In genomic region chr17:34079621-34080020, GRCm38 (mm10) we compare ENCODE assay signal across 9 mouse cellular contexts. TPM values are rescaled to one million over a fixed set of nuclear protein-coding genes. Genes with fewer than 3 reads are reported as not detected.
A peak's percentile ranks its signal among the peaks of the same experiment; 100 is the strongest.
DNase-seq lines count a peak whose midpoint lies in the region; ATAC-seq and TF ChIP-seq lines count a peak whose summit lies in the region.
"Had no signal": no experiment of that assay in that cellular context is flagged by ENCODE, and none has a peak within 500 bp of the region (broad histone marks: within the 10 kb centered on the region; RNA-seq: fewer than 3 reads in every experiment).

No protein-coding gene starts in this region.

- no peak overlapping the region for H3K27ac ChIP-seq in liver, adult 2 months (replicated peaks; ENCODE audit: insufficient read depth, low read depth, low read length)
- no peak overlapping the region for H3K27ac ChIP-seq in forebrain, postnatal 0 days (ENCODE audit: low read depth, low read length)
- H3K27ac ChIP-seq in kidney, embryonic 15.5 days: no peak overlapping the region
- H3K27ac ChIP-seq: liver, embryonic 13.5 days had no signal

- ATAC-seq in forebrain, postnatal 0 days: peak; percentile 94
- peak; percentile 71 for ATAC-seq in kidney, embryonic 15.5 days (replicated peaks; ENCODE audit: low FRiP score)

- no peaks in the 10 kb centered on the region for H3K36me3 ChIP-seq in liver, adult 2 months (ENCODE audit: control insufficient read depth, insufficient read depth, low read length)
- H3K36me3 ChIP-seq in forebrain, postnatal 0 days (ENCODE audit: insufficient read depth): no peaks in the 10 kb centered on the region
- no peaks in the 10 kb centered on the region for H3K36me3 ChIP-seq in kidney, embryonic 15.5 days
- H3K36me3 ChIP-seq: liver, embryonic 13.5 days had no signal

- no peaks in the 10 kb centered on the region; the same call in 1 of the 2 replicates for H3K27me3 ChIP-seq in liver, adult 2 months (ENCODE audit: control insufficient read depth, insufficient read depth, low read length)
- 0 out of 2 replicates have a peak, but pooled peaks cover 5% of the 10 kb centered on the region for H3K27me3 ChIP-seq in forebrain, postnatal 0 days (ENCODE audit: insufficient read depth, low read length)
- H3K27me3 ChIP-seq in kidney, embryonic 15.5 days: peaks cover 32% of the 10 kb centered on the region

- H3K4me1 ChIP-seq in liver, adult 2 months (ENCODE audit: control insufficient read depth, insufficient read depth, low read length): no peaks in the 10 kb centered on the region
- H3K4me1 ChIP-seq in forebrain, postnatal 0 days (ENCODE audit: insufficient read depth): no peaks in the 10 kb centered on the region
- H3K4me1 ChIP-seq in kidney, embryonic 15.5 days: 0 out of 2 replicates have a peak, but pooled peaks cover 4% of the 10 kb centered on the region
- H3K4me1 ChIP-seq: liver, embryonic 13.5 days had no signal

- no peak overlapping the region for H3K4me3 ChIP-seq in liver, adult 2 months (ENCODE audit: insufficient read depth, low read depth, low read length)
- no peak overlapping the region for H3K4me3 ChIP-seq in forebrain, postnatal 0 days (ENCODE audit: low read depth, low read length)
- H3K4me3 ChIP-seq in kidney, embryonic 15.5 days (replicated peaks): no peak overlapping the region
- H3K4me3 ChIP-seq: liver, embryonic 13.5 days had no signal

- no peaks in the 10 kb centered on the region for H3K9me3 ChIP-seq in forebrain, postnatal 0 days (ENCODE audit: low read length)
- H3K9me3 ChIP-seq in kidney, embryonic 15.5 days (replicated peaks): no peaks in the 10 kb centered on the region
- H3K9me3 ChIP-seq: liver, embryonic 13.5 days had no signal

- no peak overlapping the region for H3K9ac ChIP-seq in liver, adult 2 months (ENCODE audit: low read depth, low read length)
- no peak overlapping the region for H3K9ac ChIP-seq in forebrain, postnatal 0 days
- no peak overlapping the region for H3K9ac ChIP-seq in kidney, embryonic 15.5 days
- H3K9ac ChIP-seq: liver, embryonic 13.5 days had no signal

- DNase-seq in liver, adult 2 months (ENCODE audit: extremely low read depth, low read depth, low spot score): peak; percentile 67
- no peak for DNase-seq in liver
- DNase-seq in T-cell, adult 2 months (ENCODE audit: low spot score): peak; percentile 52
- DNase-seq in forebrain, postnatal 0 days: peak; percentile 66
- peak; percentile 72 for DNase-seq in lung, postnatal 10 days
- peak; percentile 7 for DNase-seq in right cerebral cortex, postnatal 25 days
- no peak for DNase-seq in urinary bladder, postnatal 10 days (ENCODE audit: low spot score)
- DNase-seq: liver, embryonic 13.5 days had no signal

- no peak for TF ChIP-seq CTCF in liver, adult 2 months (IDR thresholded peaks at IDR 0.05; ENCODE audit: low read depth, low read length)
- TF ChIP-seq CTCF in forebrain, postnatal 0 days (IDR thresholded peaks at IDR 0.05; ENCODE audit: low read depth): no peak

- TF ChIP-seq POLR2A in liver, adult 2 months (IDR thresholded peaks at IDR 0.05; ENCODE audit: extremely low read depth, insufficient read depth, low read length): no peak

- 22% methylated on average over 5 of the region's 5 CpGs for WGBS in liver, adult 2 months
- 12% methylated on average over 5 of the region's 5 CpGs for WGBS in forebrain, postnatal 0 days
- WGBS in kidney, embryonic 15.5 days: 19% methylated on average over 5 of the region's 5 CpGs

- H3K4me2 ChIP-seq in forebrain, postnatal 0 days (ENCODE audit: low read depth): peak overlapping the region; percentile 26; the same call in 1 of the 2 replicates
- H3K4me2 ChIP-seq in kidney, embryonic 15.5 days: no peak overlapping the region
- H3K4me2 ChIP-seq: liver, embryonic 13.5 days had no signal

- H3K79me2 ChIP-seq in liver, adult 2 months (ENCODE audit: control insufficient read depth, insufficient read depth, low read length): no peaks in the 10 kb centered on the region

RNA-seq across cellular contexts. Expression of gene H2-Oa, which starts 12.5 kb away (rescaled TPM):
- 0.28 and 0.47 TPM in 2 replicates for total RNA-seq in liver, adult 2 months (2014; rRNA removed)
- 0.76 and 1.4 TPM in 2 replicates for polyA plus RNA-seq in liver, adult 2 months (2012; rRNA removed)
- not detected in 2 replicates for total RNA-seq in forebrain, postnatal 0 days (2014; rRNA removed)
- polyA plus RNA-seq in forebrain, postnatal 0 days (2015; fragmentation: Nextera tagmentation; extraction: Ambion mirVana): 0.13 TPM in 1 of 2 replicates, not detected in the other
- 0.39 and 0.64 TPM in 2 replicates for polyA plus RNA-seq in kidney, embryonic 15.5 days (2015; fragmentation: Nextera tagmentation; extraction: Ambion mirVana)

RNA-seq across cellular contexts. Expression of gene H2-DMa, which starts 39.7 kb away (rescaled TPM):
- 7.1 and 8.5 TPM in 2 replicates for total RNA-seq in liver, adult 2 months (2014; rRNA removed)
- polyA plus RNA-seq in liver, adult 2 months (2012; rRNA removed): 8.3 and 13.1 TPM in 2 replicates
- total RNA-seq in forebrain, postnatal 0 days (2014; rRNA removed): 21.5 and 25.7 TPM in 2 replicates
- 19.2 and 23.5 TPM in 2 replicates for polyA plus RNA-seq in forebrain, postnatal 0 days (2015; fragmentation: Nextera tagmentation; extraction: Ambion mirVana)
- polyA plus RNA-seq in kidney, embryonic 15.5 days (2015; fragmentation: Nextera tagmentation; extraction: Ambion mirVana): 14.8 and 15.9 TPM in 2 replicates

RNA-seq across cellular contexts. Expression of gene Col11a2, which starts 40.4 kb away (rescaled TPM):
- 0.18 and 0.74 TPM in 2 replicates for total RNA-seq in liver, adult 2 months (2014; rRNA removed)
- polyA plus RNA-seq in liver, adult 2 months (2012; rRNA removed): 0.20 and 0.23 TPM in 2 replicates
- total RNA-seq in forebrain, postnatal 0 days (2014; rRNA removed): 10.2 and 28.0 TPM in 2 replicates
- polyA plus RNA-seq in forebrain, postnatal 0 days (2015; fragmentation: Nextera tagmentation; extraction: Ambion mirVana): 1.2 and 2.1 TPM in 2 replicates
- 2.2 and 6.6 TPM in 2 replicates for polyA plus RNA-seq in kidney, embryonic 15.5 days (2015; fragmentation: Nextera tagmentation; extraction: Ambion mirVana)

RNA-seq across cellular contexts. Expression of gene Brd2, which starts 42.8 kb away (rescaled TPM):
- 39.0 and 53.2 TPM in 2 replicates for total RNA-seq in liver, adult 2 months (2014; rRNA removed)
- polyA plus RNA-seq in liver, adult 2 months (2012; rRNA removed): 55.8 and 76.9 TPM in 2 replicates
- total RNA-seq in forebrain, postnatal 0 days (2014; rRNA removed): 191 and 219 TPM in 2 replicates
- 122 and 129 TPM in 2 replicates for polyA plus RNA-seq in forebrain, postnatal 0 days (2015; fragmentation: Nextera tagmentation; extraction: Ambion mirVana)
- polyA plus RNA-seq in kidney, embryonic 15.5 days (2015; fragmentation: Nextera tagmentation; extraction: Ambion mirVana): 135 and 140 TPM in 2 replicates

RNA-seq across cellular contexts. Expression of gene Rxrb, which starts 48.0 kb away (rescaled TPM):
- total RNA-seq in liver, adult 2 months (2014; rRNA removed): 13.0 and 17.0 TPM in 2 replicates
- polyA plus RNA-seq in liver, adult 2 months (2012; rRNA removed): 40.3 and 46.5 TPM in 2 replicates
- total RNA-seq in forebrain, postnatal 0 days (2014; rRNA removed): 56.2 and 60.8 TPM in 2 replicates
- polyA plus RNA-seq in forebrain, postnatal 0 days (2015; fragmentation: Nextera tagmentation; extraction: Ambion mirVana): 58.1 and 58.4 TPM in 2 replicates
- polyA plus RNA-seq in kidney, embryonic 15.5 days (2015; fragmentation: Nextera tagmentation; extraction: Ambion mirVana): 50.5 and 53.0 TPM in 2 replicates

Comparison
In these comparisons a context has a peak if more than half of its experiments do, and no peak if none do; other contexts are left out.
1. DNase-seq: peak in liver, adult 2 months (single experiment), T-cell, adult 2 months (single experiment), forebrain, postnatal 0 days (single experiment), lung, postnatal 10 days (single experiment) and right cerebral cortex, postnatal 25 days (single experiment); none in liver (single experiment) and urinary bladder, postnatal 10 days (single experiment).